Mouse (Mus musculus): Measurements from ENCODE around the gene Tcta.
"Not testable (repeated sequence)": the region's sequence is repeated elsewhere in the genome, so short reads cannot be mapped to it uniquely, and the experiment has no call there.

Gene Tcta

GRCm38 (mm10) chr9:108317572-108317971 is 11.6 kb upstream of the Tcta start:
- in situ Hi-C loops (cut with MseI, MboI): no loop called here

GRCm38 (mm10) chr9:108308141-108308540 is 2.2 kb upstream of the Tcta start:
- in situ Hi-C loops (cut with MseI, MboI): no loop called here

- in situ Hi-C loops (cut with MseI, MboI): no loop called here
Observed at GRCm38 (mm10) chr9:108307021-108307807, 1.3 kb upstream of the Tcta start.

GRCm38 (mm10) chr9:108306571-108306980 is 616 bp upstream of the Tcta start:
- in situ Hi-C loops (cut with MseI, MboI): no loop called here

- in situ Hi-C loops (cut with MseI, MboI): no loop called here
Observed at GRCm38 (mm10) chr9:108305170-108305569, 790 bp downstream of the Tcta start.

- in situ Hi-C loops (cut with MseI, MboI): no loop called here
Observed at GRCm38 (mm10) chr9:108304716-108305115, 1.2 kb downstream of the Tcta start.

GRCm38 (mm10) chr9:108301853-108302252 is 4.1 kb downstream of the Tcta start:
- in situ Hi-C loops (cut with MseI, MboI): no loop called here

GRCm38 (mm10) chr9:108296453-108297355 is 9.3 kb downstream of the Tcta start, which contains the start of gene Amt:
Gene Amt (plus strand): TSS chr9:108296853.
- in situ Hi-C loops (cut with MseI, MboI): no loop called here

- in situ Hi-C loops (cut with MseI, MboI): no loop called here
Observed at GRCm38 (mm10) chr9:108290773-108291172, 15.2 kb downstream of the Tcta start.

- in situ Hi-C loops (cut with MseI, MboI): no loop called here
Observed at GRCm38 (mm10) chr9:108290016-108290750, 15.8 kb downstream of the Tcta start, which contains the start of gene Nicn1. Gene Nicn1 (plus strand): TSS chr9:108290429.

GRCm38 (mm10) chr9:108289347-108289746 is 16.6 kb downstream of the Tcta start:
- in situ Hi-C loops (cut with MseI, MboI): no loop called here

GRCm38 (mm10) chr9:108287526-108288238 is 18.3 kb downstream of the Tcta start:
- in situ Hi-C loops (cut with MseI, MboI): not testable (repeated sequence)

GRCm38 (mm10) chr9:108284410-108284809 is 21.6 kb downstream of the Tcta start:
- in situ Hi-C loops (cut with MseI, MboI): no loop called here

- in situ Hi-C loops (cut with MseI, MboI): no loop called here
Observed at GRCm38 (mm10) chr9:108280071-108280828, 25.7 kb downstream of the Tcta start.

- in situ Hi-C loops (cut with MseI, MboI): no loop called here
Observed at GRCm38 (mm10) chr9:108278697-108279450, 27.1 kb downstream of the Tcta start.

- in situ Hi-C loops (cut with MseI, MboI): no loop called here
Observed at GRCm38 (mm10) chr9:108275331-108275659, 30.7 kb downstream of the Tcta start.

- in situ Hi-C loops (cut with MseI, MboI): no loop called here
Observed at GRCm38 (mm10) chr9:108274476-108275330, 31.3 kb downstream of the Tcta start.

- in situ Hi-C loops (cut with MseI, MboI): no loop called here
Observed at GRCm38 (mm10) chr9:108273485-108273884, 32.5 kb downstream of the Tcta start.

- in situ Hi-C loops (cut with MseI, MboI): no loop called here
Observed at GRCm38 (mm10) chr9:108272691-108273090, 33.3 kb downstream of the Tcta start.

Measured in mouse trophoblast stem cell (cell line).